Mouse (Mus musculus): ENCODE data around the gene Cdk7. TPM values are rescaled to one million over a fixed set of nuclear protein-coding genes. Genes with fewer than 3 reads are reported as not detected.
"Not testable (repeated sequence)": the region's sequence is repeated elsewhere in the genome, so short reads cannot be mapped to it uniquely, and the experiment has no call there.

Gene Cdk7
- polyA plus RNA-seq, 1 experiment from 2014 or later = 39.8 TPM

GRCm38 (mm10) chr13:100748638-100749037, 17.9 kb upstream of the Cdk7 start:
- Histone ChIP-seq H3K4me3 (no peak overlapping the region), H3K4me2 (no peak overlapping the region), H3K9ac (no peak overlapping the region), H3K36me3 (no peaks in the 10 kb centered on the region), H3K27me3 (no peaks in the 10 kb centered on the region), H3K4me1 (replicated peaks) (peaks cover 5% of the 10 kb centered on the region), H3K27ac (replicated peaks) (no peak overlapping the region), H3K9me3 (no peaks in the 10 kb centered on the region)
- WGBS = 45% methylated on average over 8 of the region's 8 CpGs
- ATAC-seq (ENCODE audit: low FRiP score, low read depth) = no peak

- no peak overlapping the region for H3K4me2 ChIP-seq
- H3K9ac ChIP-seq = no peak overlapping the region
- WGBS = 95% methylated on average over 3 of the region's 3 CpGs
- no peak for ATAC-seq (ENCODE audit: low FRiP score, low read depth)
- H3K27me3 ChIP-seq = no peaks in the 10 kb centered on the region
- no peak overlapping the region for H3K27ac ChIP-seq (replicated peaks)
- H3K4me1 ChIP-seq (replicated peaks) = peaks cover 14% of the 10 kb centered on the region
- H3K9me3 ChIP-seq = no peaks in the 10 kb centered on the region
- H3K4me3 ChIP-seq = no peak overlapping the region
- H3K36me3 ChIP-seq = no peaks in the 10 kb centered on the region
These were observed 15.4 kb upstream of the Cdk7 start for GRCm38 (mm10) chr13:100746090-100746489.

- WGBS = under 1% methylated on average over 52 of the region's 52 CpGs
- Histone ChIP-seq H3K4me2 (peak within 1 kb of the TSS; percentile 67), H3K36me3 (no peaks in the 10 kb centered on the region), H3K9ac (peak within 1 kb of the TSS; percentile 86), H3K27me3 (no peaks in the 10 kb centered on the region), H3K4me3 (peak within 1 kb of the TSS; percentile 83), H3K9me3 (no peaks in the 10 kb centered on the region), H3K27ac (replicated peaks) (peak within 1 kb of the TSS; percentile 99), H3K4me1 (replicated peaks) (peaks cover 14% of the 10 kb centered on the region)
- peak; percentile 97 for ATAC-seq (ENCODE audit: low FRiP score, low read depth)
These were observed 13.5 kb upstream of the Cdk7 start, which contains the start of gene Mrps36 for GRCm38 (mm10) chr13:100744036-100744744. Gene Mrps36, minus strand, starts transcription at chr13:100744659.

- Histone ChIP-seq H3K36me3 (no peaks in the 10 kb centered on the region), H3K4me1 (replicated peaks) (peaks cover 14% of the 10 kb centered on the region), H3K27ac (replicated peaks) (peak overlapping the region; percentile 99), H3K4me3 (peak overlapping the region; percentile 83), H3K4me2 (peak overlapping the region; percentile 67), H3K9ac (peak overlapping the region; percentile 86), H3K9me3 (no peaks in the 10 kb centered on the region), H3K27me3 (no peaks in the 10 kb centered on the region)
- WGBS = 58% methylated on average over 11 of the region's 11 CpGs
- peak; percentile 65 for ATAC-seq (ENCODE audit: low FRiP score, low read depth)
These were observed 12.8 kb upstream of the Cdk7 start for GRCm38 (mm10) chr13:100743346-100744035.

- Histone ChIP-seq H3K4me3 (no peak overlapping the region), H3K4me2 (peak overlapping the region; percentile 67; the same call in 1 of the 2 replicates), H3K9me3 (no peaks in the 10 kb centered on the region), H3K36me3 (0 out of 2 replicates have a peak, but pooled peaks cover 1% of the 10 kb centered on the region), H3K27me3 (no peaks in the 10 kb centered on the region), H3K27ac (replicated peaks) (no peak overlapping the region), H3K9ac (no peak overlapping the region), H3K4me1 (replicated peaks) (peaks cover 14% of the 10 kb centered on the region)
- WGBS = 88% methylated on average over 5 of the region's 5 CpGs
- ATAC-seq (ENCODE audit: low FRiP score, low read depth) = no peak
These were observed 12.1 kb upstream of the Cdk7 start for GRCm38 (mm10) chr13:100742831-100743230.

- Histone ChIP-seq H3K27ac (replicated peaks) (no peak overlapping the region), H3K36me3 (peaks cover 23% of the 10 kb centered on the region), H3K4me2 (no peak overlapping the region), H3K4me1 (replicated peaks) (peaks cover 18% of the 10 kb centered on the region), H3K27me3 (no peaks in the 10 kb centered on the region), H3K9me3 (no peaks in the 10 kb centered on the region), H3K9ac (no peak overlapping the region), H3K4me3 (no peak overlapping the region)
- no peak for ATAC-seq (ENCODE audit: low FRiP score, low read depth)
- 94% methylated on average over 2 of the region's 2 CpGs for WGBS
These were observed 2.0 kb upstream of the Cdk7 start for GRCm38 (mm10) chr13:100732756-100733155.

- H3K4me2 ChIP-seq = peak overlapping the region; percentile 91
- peak overlapping the region; percentile 82 for H3K27ac ChIP-seq (replicated peaks)
- H3K27me3 ChIP-seq; H3K9me3 ChIP-seq; ATAC-seq (ENCODE audit: low FRiP score, low read depth): not testable (repeated sequence)
- peak overlapping the region; percentile 95; the same call in 1 of the 2 replicates for H3K4me3 ChIP-seq
- 94% methylated on average over 6 of the region's 6 CpGs for WGBS
- 0 out of 2 replicates have a peak overlapping the region, but pooled peaks have one; percentile 19 for H3K9ac ChIP-seq
- peaks cover 21% of the 10 kb centered on the region for H3K36me3 ChIP-seq
- peaks cover 20% of the 10 kb centered on the region for H3K4me1 ChIP-seq (replicated peaks)
These were observed 815 bp upstream of the Cdk7 start for GRCm38 (mm10) chr13:100731462-100732046.

GRCm38 (mm10) chr13:100730153-100730860, 432 bp downstream of the Cdk7 start:
- H3K9me3 ChIP-seq = no peaks in the 10 kb centered on the region
- H3K9ac ChIP-seq = peak overlapping the region; percentile 95
- peak overlapping the region; percentile 91 for H3K4me2 ChIP-seq
- 2% methylated on average over 30 of the region's 30 CpGs for WGBS
- ATAC-seq (ENCODE audit: low FRiP score, low read depth) = peak; percentile 90
- peaks cover 23% of the 10 kb centered on the region for H3K4me1 ChIP-seq (replicated peaks)
- H3K36me3 ChIP-seq = peaks cover 17% of the 10 kb centered on the region
- peak overlapping the region; percentile 95 for H3K4me3 ChIP-seq
- peak overlapping the region; percentile 90 for H3K27ac ChIP-seq (replicated peaks)
- no peaks in the 10 kb centered on the region for H3K27me3 ChIP-seq

- not testable (repeated sequence) for ATAC-seq (ENCODE audit: low FRiP score, low read depth)
- 98% methylated on average over 4 of the region's 4 CpGs for WGBS
These were observed 2.2 kb downstream of the Cdk7 start for GRCm38 (mm10) chr13:100728530-100728929.

GRCm38 (mm10) chr13:100728086-100728485, 2.7 kb downstream of the Cdk7 start:
- Histone ChIP-seq H3K27me3 (no peaks in the 10 kb centered on the region), H3K27ac (replicated peaks) (no peak overlapping the region), H3K9ac (no peak overlapping the region), H3K4me3 (no peak overlapping the region), H3K9me3 (no peaks in the 10 kb centered on the region), H3K4me1 (replicated peaks) (peaks cover 27% of the 10 kb centered on the region), H3K36me3 (peaks cover 17% of the 10 kb centered on the region), H3K4me2 (no peak overlapping the region)
- no peak for ATAC-seq (ENCODE audit: low FRiP score, low read depth)
- WGBS = 96% methylated on average over 5 of the region's 5 CpGs

More at GRCm38 (mm10) chr13:100728530-100728929, 2.2 kb downstream of the Cdk7 start:
- H3K4me2 ChIP-seq; H3K27ac ChIP-seq (replicated peaks); H3K4me3 ChIP-seq; H3K9me3 ChIP-seq; H3K27me3 ChIP-seq; H3K9ac ChIP-seq: not testable (repeated sequence)
- H3K36me3 ChIP-seq = peaks cover 17% of the 10 kb centered on the region
- H3K4me1 ChIP-seq (replicated peaks) = peaks cover 27% of the 10 kb centered on the region

- H3K4me1 ChIP-seq (replicated peaks) = peaks cover 27% of the 10 kb centered on the region
- no peak overlapping the region for H3K27ac ChIP-seq (replicated peaks)
- H3K36me3 ChIP-seq = peaks cover 35% of the 10 kb centered on the region
- no peak for ATAC-seq (ENCODE audit: low FRiP score, low read depth)
- no peaks in the 10 kb centered on the region for H3K9me3 ChIP-seq
- no peak overlapping the region for H3K4me2 ChIP-seq
- no peaks in the 10 kb centered on the region for H3K27me3 ChIP-seq
- no peak overlapping the region for H3K9ac ChIP-seq
- WGBS = 83% methylated on average over 10 of the region's 10 CpGs
- H3K4me3 ChIP-seq = no peak overlapping the region
These were observed 5.5 kb downstream of the Cdk7 start for GRCm38 (mm10) chr13:100725194-100725593.
